Mouse (Mus musculus): Measurements from ENCODE around the gene Olfr720.

The Olfr720 gene

DNA sequence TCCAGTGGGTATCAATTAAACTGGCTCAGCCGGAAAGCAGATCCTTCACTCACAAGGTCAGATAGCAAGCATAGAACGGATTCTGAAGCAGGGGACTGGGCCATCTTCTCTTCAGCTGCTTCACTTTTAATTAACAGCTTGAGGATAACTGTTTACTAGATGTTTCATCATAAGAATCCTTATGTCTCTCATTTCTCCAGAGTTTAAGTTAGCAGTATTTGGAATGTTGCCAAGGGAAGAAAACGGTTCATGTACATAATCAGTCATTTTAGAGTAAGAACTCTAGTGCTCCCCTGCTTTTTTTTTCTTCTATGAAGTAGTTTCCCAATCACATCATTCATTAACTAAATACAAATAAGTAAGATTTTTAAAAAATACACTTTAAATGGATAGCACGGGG, at the start of gene Olfr720:
Gene Olfr720 (minus strand): TSS at position 101 of the 400 bp plus-strand sequence.
- DNase-seq = no peak
